Mouse (Mus musculus) gastrocnemius, postnatal 36 days (tissue): Measurements from ENCODE around the gene Olfr951. TPM values are rescaled to one million over a fixed set of nuclear protein-coding genes. Genes with fewer than 3 reads are reported as not detected.

Experiments used
- DNase-seq, 2 experiments: peaks; one replicate each; pipeline ENCODE4 v3.0.0; 2022
- intact Hi-C: fragments of 180-260 bp; cut with DNase I; formaldehyde crosslinking; loops from one replicate; pipeline ENCODE4 v1.15.1; 2025
- long read RNA-seq, 2 experiments: library from polyadenylated mRNA; stranded (forward); transcript quantifications; one replicate each; pipeline ENCODE4 v2.0.0; 2021
- total RNA-seq, 2 experiments: library from RNA; stranded (reverse); gene quantifications; 2 replicates each; pipeline ENCODE4 v1.2.3; 2021

Olfr951 gene
- not detected for total RNA-seq
- long read RNA-seq, experiment 1, result 0 reads
- long read RNA-seq, experiment 2, result 0 reads

- intact Hi-C loops, result no loop called here
Measured at GRCm38 (mm10) chr9:39387110-39387509, at the start of gene Olfr951. Gene Olfr951, plus strand, starts transcription at chr9:39387410.

GRCm38 (mm10) chr9:39427048-39427447 is 39.8 kb downstream of the Olfr951 start, which contains the start of gene Olfr952:
Gene Olfr952, minus strand, starts transcription at chr9:39427148.
- intact Hi-C loops, result loop anchor here (5.0 kb wide), 1 partner anchor 40 kb away; no protein-coding TSS in a partner anchor
- DNase-seq, result no peak

More at GRCm38 (mm10) chr9:39387110-39387509, at the start of gene Olfr951:
- no peak for DNase-seq

Other genes starting within 250 kb of the Olfr951 start
- not detected for gene Olfr943, start 221.1 kb upstream of the Olfr951 start, total RNA-seq
- gene Olfr944, start 185.5 kb upstream of the Olfr951 start, total RNA-seq, result not detected
- not detected for gene Olfr1537, start 137.4 kb upstream of the Olfr951 start, total RNA-seq
- gene Olfr945, start 110.6 kb upstream of the Olfr951 start, total RNA-seq, result not detected
- gene Olfr948, start 61.4 kb upstream of the Olfr951 start, total RNA-seq, result not detected
- gene Olfr952, start 39.7 kb downstream of the Olfr951 start, total RNA-seq, result not detected
- not detected for gene Olfr954, start 69.3 kb downstream of the Olfr951 start, total RNA-seq
- gene Olfr955, start 84.5 kb downstream of the Olfr951 start, total RNA-seq, result not detected
- gene Olfr44, start 106.6 kb downstream of the Olfr951 start, total RNA-seq, result not detected
- not detected for gene Olfr957, start 128.4 kb downstream of the Olfr951 start, total RNA-seq
- gene Olfr958, start 166.6 kb downstream of the Olfr951 start, total RNA-seq, result not detected
- gene Olfr959, start 188.2 kb downstream of the Olfr951 start, total RNA-seq, result not detected
- 1 to 10 TPM in 1 of 2 experiments, under 1 TPM in 1; 0.92 to 1.3 TPM for gene AW551984, start 217.0 kb downstream of the Olfr951 start, total RNA-seq
- not detected for gene Olfr148, start 223.2 kb downstream of the Olfr951 start, total RNA-seq
- not detected for gene Olfr960, start 234.0 kb downstream of the Olfr951 start, total RNA-seq